Comparison of ENCODE assay signal across 16 mouse cellular contexts in the genomic region with DNA sequence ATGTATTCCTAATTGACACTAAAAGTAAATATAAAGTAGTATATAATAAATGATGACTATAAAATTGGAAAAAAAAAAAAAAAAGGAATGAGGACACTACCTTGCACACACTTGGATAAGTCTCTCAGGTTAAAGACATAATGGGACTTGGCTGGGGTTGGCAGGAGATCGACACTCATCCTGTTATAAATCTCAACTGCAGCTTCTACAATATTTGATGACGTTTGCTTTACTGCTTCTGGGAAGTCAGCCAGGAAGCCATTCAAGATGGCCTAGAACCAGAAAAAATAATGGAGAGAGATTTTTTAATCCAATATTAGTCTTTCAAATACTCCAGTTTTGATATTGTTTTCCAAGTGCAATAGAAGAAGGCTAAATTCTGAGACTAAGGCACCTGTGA.
DNase-seq lines count a peak whose midpoint lies in the region; ATAC-seq and TF ChIP-seq lines count a peak whose summit lies in the region.
"Had no signal": no experiment of that assay in that cellular context is flagged by ENCODE, and none has a peak within 500 bp of the region (broad histone marks: within the 10 kb centered on the region; RNA-seq: fewer than 3 reads in every experiment).

No protein-coding gene starts in this region.

- H3K27ac ChIP-seq in heart, adult 2 months, result no peak overlapping the region
- H3K27ac ChIP-seq in limb, embryonic 13.5 days, result no peak overlapping the region
- H3K27ac ChIP-seq in limb, embryonic 10.5 days, result no peak overlapping the region
- H3K27ac ChIP-seq: embryonic facial prominence, embryonic 12.5 days; gastrocnemius, adult 2 months; hindbrain, embryonic 14.5 days; limb, embryonic 15.5 days; liver, embryonic 15.5 days had no signal

- no peak for TF ChIP-seq CTCF in heart, adult 2 months (IDR thresholded peaks at IDR 0.05)

- intact Hi-C loops in heart, postnatal 10 days (cut with DNase I), result no loop called here
- intact Hi-C loops in heart, adult 2 months (cut with DNase I), result no loop called here

- no peaks in the 10 kb centered on the region for H3K27me3 ChIP-seq in heart, adult 2 months (ENCODE audit: control insufficient read depth, insufficient read depth, low read length)
- H3K27me3 ChIP-seq in limb, embryonic 13.5 days, result no peaks in the 10 kb centered on the region
- no peaks in the 10 kb centered on the region for H3K27me3 ChIP-seq in limb, embryonic 10.5 days (ENCODE audit: low read depth, poor library complexity, severe bottlenecking)
- H3K27me3 ChIP-seq: embryonic facial prominence, embryonic 12.5 days; limb, embryonic 15.5 days; liver, embryonic 15.5 days had no signal

- no peak overlapping the region for H3K4me2 ChIP-seq in limb, embryonic 13.5 days (replicated peaks)
- H3K4me2 ChIP-seq: embryonic facial prominence, embryonic 12.5 days; hindbrain, embryonic 14.5 days; limb, embryonic 15.5 days; liver, embryonic 15.5 days had no signal

- no peak overlapping the region for H3K9ac ChIP-seq in heart, adult 2 months (ENCODE audit: low read depth, low read length)
- no peak overlapping the region for H3K9ac ChIP-seq in limb, embryonic 13.5 days
- H3K9ac ChIP-seq: embryonic facial prominence, embryonic 12.5 days; forebrain, postnatal 0 days; hindbrain, embryonic 14.5 days; limb, embryonic 15.5 days; liver, embryonic 15.5 days had no signal

- no peak for TF ChIP-seq POLR2A in heart, adult 2 months (IDR thresholded peaks at IDR 0.05; ENCODE audit: insufficient read depth, low read depth, low read length)

- no peaks in the 10 kb centered on the region for H3K9me3 ChIP-seq in limb, embryonic 13.5 days
- H3K9me3 ChIP-seq in limb, embryonic 10.5 days (replicated peaks), result no peaks in the 10 kb centered on the region
- H3K9me3 ChIP-seq: embryonic facial prominence, embryonic 12.5 days; limb, embryonic 15.5 days; liver, embryonic 15.5 days had no signal

- WGBS in heart, adult 2 months, result 21% methylated on average over 2 of the region's 2 CpGs
- WGBS in limb, embryonic 13.5 days, result 44% methylated on average over 2 of the region's 2 CpGs
- 88% methylated on average over 2 of the region's 2 CpGs for WGBS in limb, embryonic 10.5 days

- no peaks in the 10 kb centered on the region for H3K79me2 ChIP-seq in heart, adult 2 months (replicated peaks; ENCODE audit: control insufficient read depth, insufficient read depth, low read length)

- peaks cover 3% of the 10 kb centered on the region; the same call in 1 of the 2 replicates for H3K4me1 ChIP-seq in heart, adult 2 months (ENCODE audit: control insufficient read depth, insufficient read depth, low read length)
- no peaks in the 10 kb centered on the region for H3K4me1 ChIP-seq in limb, embryonic 13.5 days
- no peaks in the 10 kb centered on the region for H3K4me1 ChIP-seq in limb, embryonic 10.5 days
- H3K4me1 ChIP-seq: embryonic facial prominence, embryonic 12.5 days; liver, embryonic 15.5 days had no signal

- no peaks in the 10 kb centered on the region for H3K36me3 ChIP-seq in heart, adult 2 months (ENCODE audit: control insufficient read depth, insufficient read depth, low read length)
- H3K36me3 ChIP-seq in limb, embryonic 13.5 days, result no peaks in the 10 kb centered on the region
- H3K36me3 ChIP-seq in limb, embryonic 10.5 days, result no peaks in the 10 kb centered on the region
- H3K36me3 ChIP-seq: embryonic facial prominence, embryonic 12.5 days; limb, embryonic 15.5 days; liver, embryonic 15.5 days had no signal

- ATAC-seq in limb, embryonic 13.5 days (ENCODE audit: low FRiP score, low read depth), result peak; percentile 69; the same call in 1 of the 2 replicates
- ATAC-seq: forebrain, postnatal 0 days had no signal

- no peak overlapping the region for H3K4me3 ChIP-seq in heart, adult 2 months
- no peak overlapping the region for H3K4me3 ChIP-seq in limb, embryonic 13.5 days
- no peak overlapping the region for H3K4me3 ChIP-seq in limb, embryonic 10.5 days
- H3K4me3 ChIP-seq: embryonic facial prominence, embryonic 12.5 days; gastrocnemius, adult 2 months; limb, embryonic 15.5 days; liver, embryonic 15.5 days had no signal

- no peak for TF ChIP-seq EP300 in heart, adult 2 months (IDR thresholded peaks at IDR 0.05; ENCODE audit: insufficient read depth, low read depth, low read length)

- peak; percentile 18 to 21 for DNase-seq in heart, postnatal 10 days
- no peak for DNase-seq in heart, adult 2 months
- no peak for DNase-seq in limb, embryonic 10.5 days (ENCODE audit: low spot score)
- DNase-seq in adipocyte (ENCODE audit: low spot score), result peak; percentile 83
- peak; percentile 23 to 37 for DNase-seq in kidney, postnatal 4 days
- DNase-seq in gastrocnemius, postnatal 4 days (ENCODE audit: low spot score in 2 of 2), result no peak
- DNase-seq: adrenal gland, adult 8-10 months; cerebellum, adult 9-11 months; forebrain, postnatal 0 days; gastrocnemius, adult 2 months; thymus, adult 2 months had no signal

Comparison
In these comparisons a context has a peak if more than half of its experiments do, and no peak if none do; other contexts are left out.
1. DNase-seq: peak in heart, postnatal 10 days (2 of 2), adipocyte (single experiment) and kidney, postnatal 4 days (2 of 2); none in heart, adult 2 months (0 of 2), limb, embryonic 10.5 days (single experiment) and gastrocnemius, postnatal 4 days (0 of 2).